In genomic region chr2:84858551-84858950, GRCm38 (mm10) we compare ENCODE assay signal across 20 mouse cellular contexts. TPM values are rescaled to one million over a fixed set of nuclear protein-coding genes. Genes with fewer than 3 reads are reported as not detected.
DNase-seq lines count a peak whose midpoint lies in the region; ATAC-seq and TF ChIP-seq lines count a peak whose summit lies in the region.
"Had no signal": no experiment of that assay in that cellular context is flagged by ENCODE, and none has a peak within 500 bp of the region (broad histone marks: within the 10 kb centered on the region; RNA-seq: fewer than 3 reads in every experiment).

No protein-coding gene starts in this region.

- POLR2A ChIA-PET in Patski (lab: Charles Lee), result no interaction called here

- in situ Hi-C loops in Patski (cut with MboI; ENCODE audit: low pct_unique_long_range_greater_than_20kb), result no loop called here

- ATAC-seq in Patski, result peak; percentile 51
- ATAC-seq: forebrain, embryonic 13.5 days; forebrain, embryonic 15.5 days; forebrain, postnatal 0 days had no signal

- peak; percentile 34 for DNase-seq in adrenal gland, postnatal 14 days
- DNase-seq in adrenal gland, postnatal 36 days, result no peak
- peak; percentile 35 for DNase-seq in 3134 (ENCODE audit: extremely low read depth, insufficient read length, low spot score)
- DNase-seq in 3T3-L1 (ENCODE audit: low read depth, low spot score), result peak; percentile 66
- DNase-seq in Patski (ENCODE audit: low read depth, low spot score), result no peak
- no peak for DNase-seq in left cerebral cortex, adult 8-10 months (ENCODE audit: low spot score in 2 of 2)
- no peak for DNase-seq in left cerebral cortex, adult 11 months (ENCODE audit: low spot score)
- DNase-seq in cerebellum, adult 9-11 months, result no peak
- DNase-seq: adrenal gland, adult 8-10 months; cerebellum, adult 11-12 months; cerebellum, adult 2 months; cerebellum, adult 9-10 months; cerebellum, postnatal 14 days; forebrain, postnatal 0 days had no signal

- no peaks in the 10 kb centered on the region for H3K27me3 ChIP-seq in Patski
- H3K27me3 ChIP-seq: embryonic facial prominence, embryonic 12.5 days; forebrain, embryonic 13.5 days; forebrain, embryonic 15.5 days had no signal

- TF ChIP-seq CTCF in Patski (IDR thresholded peaks at IDR 0.05), result no peak

- CTCF ChIA-PET in Patski (lab: Charles Lee), result interaction anchor here (1.3 to 6.6 kb wide), 2 partner anchors 9 to 28 kb away, joined by 5 to 71 read pairs; no protein-coding TSS in a partner anchor

RNA-seq across cellular contexts. Expression of gene Slc43a1, which starts 19.9 kb away (rescaled TPM):
- 5.2 and 9.3 TPM in 2 replicates for total RNA-seq in adrenal gland, postnatal 14 days (2021)
- total RNA-seq in adrenal gland, postnatal 36 days (2021), result 1 to 10 TPM; 6.6 to 7.5 TPM
- polyA plus RNA-seq in Patski (2021), result 0.22 TPM
- under 1 TPM in 2 of 4 experiments, not detected in 2; 0.09 to 0.20 TPM for total RNA-seq in left cerebral cortex, adult 8-10 months (2022)

RNA-seq across cellular contexts. Expression of gene Rtn4rl2, which starts 28.0 kb away (rescaled TPM):
- total RNA-seq in adrenal gland, postnatal 14 days (2021), result 1.6 and 2.6 TPM in 2 replicates
- 1 to 10 TPM in 1 of 2 experiments, under 1 TPM in 1; 0.79 to 2.4 TPM for total RNA-seq in adrenal gland, postnatal 36 days (2021)
- polyA plus RNA-seq in Patski (2021), result 0.82 TPM
- 10 to 100 TPM; 57.0 to 74.6 (median 70.2) TPM for total RNA-seq in left cerebral cortex, adult 8-10 months (2022)

RNA-seq across cellular contexts. Expression of gene Timm10, which starts 31.8 kb away (rescaled TPM):
- 54.2 and 73.7 TPM in 2 replicates for total RNA-seq in adrenal gland, postnatal 14 days (2021)
- total RNA-seq in adrenal gland, postnatal 36 days (2021), result 10 to 100 TPM; 46.2 to 51.4 TPM
- polyA plus RNA-seq in Patski (2021), result 56.5 TPM
- total RNA-seq in left cerebral cortex, adult 8-10 months (2022), result 10 to 100 TPM; 45.2 to 52.3 (median 46.5) TPM

RNA-seq across cellular contexts. Expression of gene Smtnl1, which starts 36.1 kb away (rescaled TPM):
- total RNA-seq in adrenal gland, postnatal 14 days (2021), result not detected in 2 replicates
- total RNA-seq in adrenal gland, postnatal 36 days (2021), result not detected
- not detected for polyA plus RNA-seq in Patski (2021)
- not detected for total RNA-seq in left cerebral cortex, adult 8-10 months (2022)
- total RNA-seq: adrenal gland, adult 8-10 months; MEL had no signal
- polyA plus RNA-seq: cerebellum, adult 2 months; cortical plate, adult 2 months; forebrain, embryonic 11.5 days; forebrain, embryonic 15.5 days had no signal

RNA-seq across cellular contexts. Expression of gene Ube2l6, which starts 59.9 kb away (rescaled TPM):
- total RNA-seq in adrenal gland, postnatal 14 days (2021), result 45.6 and 48.7 TPM in 2 replicates
- total RNA-seq in adrenal gland, postnatal 36 days (2021), result 10 to 100 TPM; 17.1 to 23.1 TPM
- 4.7 TPM for polyA plus RNA-seq in Patski (2021)
- total RNA-seq in left cerebral cortex, adult 8-10 months (2022), result 1 to 10 TPM; 7.3 to 8.4 (median 7.6) TPM

Comparison
In these comparisons a context has a peak if more than half of its experiments do, and no peak if none do; other contexts are left out.
1. DNase-seq: peak in adrenal gland, postnatal 14 days (single experiment), 3134 (single experiment) and 3T3-L1 (single experiment); none in adrenal gland, postnatal 36 days (0 of 2), Patski (single experiment), left cerebral cortex, adult 8-10 months (0 of 2), left cerebral cortex, adult 11 months (single experiment) and cerebellum, adult 9-11 months (single experiment).
2. RNA of gene Rtn4rl2, which starts 28.0 kb away (total RNA-seq): 57.0 to 74.6 TPM in left cerebral cortex, adult 8-10 months; 0.79 to 2.4 TPM in adrenal gland, postnatal 36 days and 1.6 to 2.6 TPM in adrenal gland, postnatal 14 days; every median in the first group is over 10 times any median in the second.